Mouse (Mus musculus) central nervous system, embryonic 14 days (tissue): Measurements from ENCODE around the gene Cxcr4. TPM values are rescaled to one million over a fixed set of nuclear protein-coding genes. Genes with fewer than 3 reads are reported as not detected.

Experiments
- polyA plus RNA-seq: library from polyadenylated mRNA; depleted of rRNA; stranded (reverse); fragments of >200 nt; gene quantifications from 2 replicates; pipeline ENCODE4 v1.2.3, GENCODE M21; 2012; rRNA removed

Cxcr4 gene
- 79.9 and 83.5 TPM in 2 replicates for polyA plus RNA-seq

DNA sequence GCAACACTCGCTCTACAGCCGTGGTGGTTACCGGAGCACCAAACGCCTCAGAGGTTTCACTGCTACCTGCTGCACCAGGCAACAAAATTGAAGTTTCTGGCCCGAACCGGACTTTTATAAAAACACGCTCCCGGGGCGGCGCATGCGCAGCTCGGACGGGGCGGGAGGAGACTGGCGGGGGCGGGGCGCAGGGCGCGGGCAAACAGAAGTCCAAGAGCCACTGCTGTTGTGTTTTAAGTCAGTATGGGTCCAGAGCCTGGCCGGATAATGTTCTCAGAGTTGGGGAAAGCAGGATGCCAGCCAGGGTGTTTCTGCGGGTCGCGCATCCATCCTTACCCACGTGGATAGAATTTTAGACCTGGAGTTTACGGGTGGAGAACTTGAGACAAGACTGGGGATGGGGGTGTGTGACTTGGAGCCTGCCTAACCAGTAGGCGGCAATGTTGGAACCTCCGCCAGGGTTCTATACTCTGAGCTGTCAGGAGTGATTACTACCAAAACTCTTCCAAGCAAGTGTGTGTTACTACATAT is at the start of gene Cxcr4:
Cxcr4 (minus strand) TSS at position 83 of the 531 bp plus-strand sequence.

Other genes starting within 250 kb of the Cxcr4 start
- gene Mcm6, start 232.6 kb downstream of the Cxcr4 start, polyA plus RNA-seq = 77.0 and 77.4 TPM in 2 replicates
- gene Dars, start 174.9 kb downstream of the Cxcr4 start, polyA plus RNA-seq = 59.1 and 62.1 TPM in 2 replicates